Mouse (Mus musculus): ENCODE measurements around the gene Gpt2.

Gpt2 gene

DNA sequence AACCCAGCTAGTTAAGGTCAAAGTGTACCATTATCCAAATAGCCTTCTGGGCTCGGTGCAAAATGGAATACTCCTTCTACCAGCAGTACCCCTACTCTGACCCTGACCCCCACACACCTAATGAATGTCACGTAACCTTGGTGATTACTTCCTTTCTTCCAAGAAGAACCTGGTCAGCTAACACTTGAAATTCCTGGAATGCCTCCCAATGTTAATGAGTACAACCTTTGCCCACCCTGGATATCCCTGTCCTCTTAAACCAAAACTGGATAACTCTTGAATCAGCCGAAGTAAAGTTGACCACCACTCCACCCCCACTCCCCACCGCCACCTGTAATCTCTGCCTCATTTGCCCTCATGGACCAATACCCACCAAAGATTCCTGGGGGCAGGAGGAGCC lies 19.1 kb upstream of the Gpt2 start:
- no peak for TF ChIP-seq GATA4 (IDR thresholded peaks at IDR 0.05; ENCODE audit: insufficient replicate concordance, low read length)

DNA sequence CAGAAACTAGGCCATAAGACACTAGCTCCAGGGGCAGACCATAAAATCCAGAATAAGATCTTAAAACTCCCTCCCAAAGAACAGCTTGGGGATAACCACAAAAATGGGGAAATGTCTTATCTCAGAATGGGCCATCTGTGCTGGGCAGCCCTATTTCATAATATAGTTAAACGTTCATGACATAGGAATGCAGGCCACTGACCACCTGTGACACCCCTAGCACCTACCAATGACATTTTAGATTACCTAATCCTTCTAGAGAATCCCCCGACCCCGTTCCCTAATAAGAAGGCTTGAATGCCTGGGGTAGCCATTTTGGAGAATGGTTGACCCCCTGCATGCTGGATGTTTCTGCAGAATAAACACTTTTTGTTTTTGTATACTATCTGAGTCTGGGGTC lies 17.5 kb upstream of the Gpt2 start:
- TF ChIP-seq GATA4 (IDR thresholded peaks at IDR 0.05; ENCODE audit: insufficient replicate concordance, low read length): no peak

DNA sequence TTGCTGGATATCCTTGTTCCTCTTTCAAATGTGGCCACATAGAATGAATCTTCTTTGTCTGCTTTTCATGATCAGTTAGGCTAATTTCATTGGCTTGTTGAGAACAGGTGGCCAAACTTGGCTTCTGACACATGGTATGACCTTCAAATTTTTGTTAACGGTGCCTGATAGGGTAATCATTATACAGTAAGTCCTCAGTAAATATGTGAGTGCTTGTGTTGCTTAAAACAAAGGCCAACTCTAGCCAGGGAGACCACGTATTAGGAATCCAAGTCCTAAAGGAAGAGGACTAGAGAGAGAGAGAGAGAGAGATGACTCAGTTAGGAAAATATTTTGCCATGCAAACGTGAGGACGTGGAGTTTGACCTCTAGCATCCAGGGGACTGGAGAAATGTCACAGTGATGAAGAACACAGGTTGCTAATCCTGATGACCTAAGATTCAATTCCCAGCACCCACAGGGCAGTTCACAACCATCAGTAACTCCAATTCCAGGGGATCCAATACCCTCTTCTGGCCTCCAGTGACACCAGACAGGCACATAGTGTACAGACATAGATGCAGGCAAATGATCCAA lies 15.3 kb upstream of the Gpt2 start:
- no peak for TF ChIP-seq GATA4 (IDR thresholded peaks at IDR 0.05; ENCODE audit: insufficient replicate concordance, low read length)

DNA sequence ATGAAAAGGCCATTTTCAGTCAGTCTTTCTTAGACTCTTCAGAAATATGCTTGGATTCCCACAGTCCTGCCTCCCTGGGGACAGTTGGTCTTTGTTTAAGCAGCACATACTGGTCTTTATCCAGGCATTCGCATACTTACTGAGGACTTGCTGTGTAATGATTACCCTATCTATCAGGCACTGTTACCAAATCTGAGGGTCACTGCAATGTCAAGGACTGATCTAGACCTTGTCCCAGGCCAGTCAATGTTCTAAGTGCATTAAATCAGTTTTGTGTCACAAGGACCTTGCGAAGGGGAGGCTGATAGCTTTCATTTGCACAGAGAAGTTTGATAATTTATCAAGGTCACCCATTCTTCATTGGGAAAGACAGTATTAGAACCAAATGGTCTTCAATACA lies 14.0 kb upstream of the Gpt2 start:
- peak; percentile 92 for TF ChIP-seq GATA4 (IDR thresholded peaks at IDR 0.05; ENCODE audit: insufficient replicate concordance, low read length)

DNA sequence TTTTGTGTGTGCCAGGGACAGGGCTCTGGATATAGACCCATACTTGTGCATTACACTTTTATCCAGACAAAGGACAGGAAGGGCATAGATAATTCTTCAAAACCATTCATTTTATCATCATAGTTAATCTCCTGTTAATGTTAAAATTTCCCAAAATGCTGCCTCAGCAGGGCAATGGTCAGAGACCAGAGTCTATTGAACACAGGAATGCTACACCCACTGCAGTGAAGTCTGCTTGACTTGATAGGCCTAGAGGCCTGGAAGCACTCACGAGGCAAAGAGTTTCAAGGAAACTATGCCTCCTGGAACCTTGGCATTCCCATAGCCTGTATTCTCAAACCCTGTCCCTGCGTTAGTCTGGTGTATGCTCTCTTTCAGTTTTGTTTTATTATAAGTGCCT lies 12.7 kb upstream of the Gpt2 start:
- TF ChIP-seq GATA4 (IDR thresholded peaks at IDR 0.05; ENCODE audit: insufficient replicate concordance, low read length): no peak

DNA sequence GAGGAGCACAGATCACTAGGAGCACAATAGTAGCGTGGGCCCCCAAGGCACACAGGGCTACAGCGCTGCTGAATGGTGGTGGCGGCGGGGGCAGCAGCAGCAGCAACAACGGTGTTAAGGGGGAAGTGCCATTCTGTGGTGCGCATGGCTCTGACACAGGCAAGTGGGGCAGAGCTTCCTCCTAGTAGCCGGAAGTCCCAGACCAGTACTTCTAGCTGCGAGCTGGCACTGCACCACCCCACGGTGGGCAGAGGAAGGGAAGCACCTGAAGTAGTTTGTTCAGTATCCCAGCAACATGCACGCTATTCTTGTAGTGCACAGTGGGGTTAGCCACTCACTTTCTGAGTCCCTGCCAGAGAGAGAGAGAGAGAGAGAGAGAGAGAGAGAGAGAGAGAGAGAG lies 10.5 kb upstream of the Gpt2 start:
- TF ChIP-seq GATA4 (IDR thresholded peaks at IDR 0.05; ENCODE audit: insufficient replicate concordance, low read length): no peak

DNA sequence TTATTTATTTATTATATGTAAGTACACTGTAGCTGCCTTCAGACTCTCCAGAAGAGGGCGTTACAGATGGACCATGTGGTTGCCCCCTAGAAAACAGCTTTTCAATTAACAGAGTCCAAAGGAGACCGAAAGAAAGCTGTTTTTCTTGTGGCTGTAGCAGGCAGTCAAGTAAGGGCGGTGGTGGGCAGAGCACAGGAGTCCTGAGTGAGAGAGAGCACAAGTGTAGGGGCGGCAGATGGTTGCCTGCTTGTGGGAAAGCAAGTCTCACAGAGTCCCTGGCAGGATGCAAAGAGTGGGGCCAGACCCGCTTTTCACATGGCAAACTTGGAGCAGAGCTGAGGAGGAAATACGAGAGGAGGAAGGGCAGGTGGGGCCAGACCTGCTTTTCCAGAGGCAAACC lies 9.9 kb upstream of the Gpt2 start:
- no peak for TF ChIP-seq GATA4 (IDR thresholded peaks at IDR 0.05; ENCODE audit: insufficient replicate concordance, low read length)

DNA sequence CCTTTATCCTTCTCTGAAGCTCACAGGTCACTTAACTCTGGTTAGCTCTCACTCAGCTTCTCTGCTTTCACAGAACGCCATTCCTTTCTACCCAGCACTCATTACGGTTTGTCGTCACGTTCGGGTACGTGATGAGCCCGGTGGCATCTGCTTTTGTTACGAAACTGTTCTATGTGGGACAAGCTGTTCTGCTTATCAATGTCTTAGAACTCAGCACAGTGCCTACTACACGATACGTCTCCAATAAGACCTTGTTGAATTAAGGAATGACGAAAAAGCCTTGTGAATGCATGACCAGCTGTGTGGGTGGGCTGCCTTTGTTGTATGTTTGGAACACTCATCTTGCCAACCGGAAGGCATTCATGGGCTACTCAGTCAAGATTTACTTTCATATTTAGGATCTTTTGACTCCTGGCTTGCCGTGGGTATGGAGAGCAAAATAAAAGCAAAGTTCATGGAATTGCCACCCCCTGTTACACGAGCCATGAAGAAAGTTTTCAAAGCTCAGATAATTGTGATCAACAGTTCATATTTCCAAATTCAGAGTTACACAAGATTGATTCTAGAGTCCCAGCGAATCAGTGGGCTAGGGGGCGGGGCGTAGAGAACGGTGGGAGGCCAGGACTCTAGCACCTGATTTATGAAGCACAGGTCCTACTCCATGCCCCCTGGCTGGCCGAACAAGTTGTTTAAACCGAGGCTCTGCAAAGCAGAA lies 4.3 kb upstream of the Gpt2 start:
- TF ChIP-seq GATA4 (IDR thresholded peaks at IDR 0.05; ENCODE audit: insufficient replicate concordance, low read length): no peak

DNA sequence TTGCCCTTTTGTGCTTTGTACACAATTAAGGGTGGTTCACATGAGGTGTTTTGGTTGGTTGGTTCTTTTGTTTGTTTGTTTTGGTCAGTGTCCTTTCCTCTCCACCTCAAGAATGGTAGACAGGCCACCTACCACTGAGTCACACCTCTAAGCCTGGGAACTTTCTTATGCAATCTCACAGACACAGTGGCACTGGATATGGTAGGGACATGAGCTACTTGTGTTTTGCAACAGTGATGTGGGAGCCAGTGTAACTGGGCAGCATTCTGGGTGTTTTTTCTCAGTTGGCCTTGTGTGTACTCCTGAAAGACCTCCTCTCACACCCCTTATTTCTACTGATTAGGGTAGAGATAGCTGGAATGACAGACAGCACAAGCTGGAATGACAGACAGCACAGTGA lies 3.7 kb upstream of the Gpt2 start:
- TF ChIP-seq GATA4 (IDR thresholded peaks at IDR 0.05; ENCODE audit: insufficient replicate concordance, low read length): peak; percentile 84; the same call in 1 of the 2 replicates

DNA sequence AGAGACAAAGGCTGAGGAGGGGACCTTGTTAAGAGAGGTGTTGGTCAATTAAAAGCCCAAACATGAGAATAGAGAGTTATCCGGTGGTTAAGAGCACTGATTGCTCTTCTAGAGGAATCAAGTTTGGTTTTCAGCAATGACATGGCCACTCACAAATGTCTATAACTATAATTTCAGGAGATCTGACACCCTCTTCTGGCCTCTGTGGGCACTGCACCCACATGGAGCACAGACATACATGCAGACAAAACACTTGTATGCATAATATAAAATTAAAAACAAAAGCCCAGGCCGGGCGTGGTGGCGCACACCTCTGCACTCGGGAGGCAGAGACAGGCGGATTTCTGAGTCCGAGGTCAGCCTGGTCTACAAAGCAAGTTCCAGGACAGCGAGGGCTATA lies 2.8 kb upstream of the Gpt2 start:
- no peak for TF ChIP-seq GATA4 (IDR thresholded peaks at IDR 0.05; ENCODE audit: insufficient replicate concordance, low read length)

DNA sequence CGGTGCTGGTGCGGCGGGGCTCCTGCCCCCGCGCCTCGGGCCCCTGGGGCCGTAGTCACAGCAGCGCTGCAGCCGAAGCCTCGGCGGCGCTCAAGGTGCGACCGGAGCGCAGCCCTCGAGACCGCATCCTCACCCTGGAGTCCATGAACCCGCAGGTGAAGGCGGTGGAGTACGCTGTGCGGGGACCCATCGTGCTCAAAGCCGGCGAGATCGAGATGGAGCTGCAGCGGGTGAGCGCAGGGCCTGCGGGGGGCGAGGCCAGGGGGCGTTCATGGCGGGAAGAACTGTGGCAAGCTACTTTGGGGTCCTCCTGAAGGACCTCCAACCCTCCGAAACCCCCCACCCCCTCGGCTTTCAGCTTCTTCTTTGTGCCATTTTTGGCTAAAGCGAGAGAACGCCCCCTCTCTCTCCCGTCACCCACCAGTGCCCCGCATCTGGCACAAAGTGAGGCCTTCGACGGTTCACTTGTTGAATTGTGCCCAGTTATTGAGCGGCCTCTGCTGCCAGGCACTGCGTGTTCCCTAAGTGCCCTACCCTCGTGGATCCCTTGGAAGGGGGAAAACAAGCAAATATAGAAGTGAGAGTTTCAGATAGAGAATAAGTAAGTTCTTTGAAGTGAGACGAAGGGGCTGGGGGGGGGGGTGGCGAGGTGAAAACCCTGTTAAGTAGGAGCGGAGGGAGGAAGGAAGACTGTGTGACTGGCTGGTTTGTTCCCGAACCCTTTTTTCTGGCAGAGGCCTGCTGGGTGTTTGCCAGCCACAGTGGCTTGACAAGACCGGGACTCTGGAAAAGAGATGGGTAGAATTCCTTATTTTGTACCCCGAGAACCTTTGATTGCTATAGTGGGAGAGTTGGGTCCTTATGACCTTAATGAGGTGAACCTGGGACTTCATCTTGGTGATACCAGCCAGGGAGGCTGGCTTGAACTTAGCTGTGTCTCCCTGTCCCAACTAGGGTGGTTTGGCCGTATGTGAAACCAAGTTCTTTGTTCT lies 860 bp downstream of the Gpt2 start:
- no peak for TF ChIP-seq GATA4 (IDR thresholded peaks at IDR 0.05; ENCODE audit: insufficient replicate concordance, low read length)

DNA sequence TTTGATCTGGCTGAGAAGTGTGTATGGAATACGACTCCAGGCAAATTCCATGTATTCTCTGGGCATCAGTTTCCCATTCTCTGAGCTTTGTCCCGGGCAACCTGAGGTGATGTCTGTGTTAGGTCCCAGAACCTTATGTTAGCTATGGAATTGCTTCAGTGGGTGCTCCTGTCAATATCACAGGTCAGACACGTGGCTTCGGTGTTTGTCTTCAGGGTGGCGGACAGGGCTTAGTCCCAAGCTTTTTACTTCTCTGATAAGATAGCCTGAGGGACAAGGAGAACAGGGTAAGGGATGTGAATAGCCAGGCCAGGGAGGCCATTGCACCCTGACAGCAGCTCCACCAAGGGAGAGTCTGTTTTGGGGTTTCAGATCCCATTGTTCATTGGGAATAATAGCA lies 3.7 kb downstream of the Gpt2 start:
- peak; percentile 40; the same call in 1 of the 2 replicates for TF ChIP-seq GATA4 (IDR thresholded peaks at IDR 0.05; ENCODE audit: insufficient replicate concordance, low read length)

DNA sequence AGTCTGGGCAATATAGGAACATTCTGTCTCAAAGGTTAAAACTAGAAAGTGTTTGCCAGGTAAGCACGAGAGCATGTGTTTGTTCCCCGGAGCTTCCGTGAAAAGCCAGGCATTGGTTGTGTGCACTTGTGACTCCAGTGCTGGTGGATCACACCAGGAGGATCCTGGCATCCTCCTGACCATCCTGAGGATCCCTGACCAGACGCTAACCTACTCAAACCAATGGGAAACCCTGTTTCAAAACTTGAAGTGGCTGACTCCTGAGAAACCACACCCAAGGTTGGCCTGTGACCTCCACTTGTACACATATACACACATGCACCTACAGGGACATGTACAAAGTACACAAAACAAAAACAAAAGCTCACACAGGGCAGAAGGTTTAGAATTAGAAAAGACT lies 4.4 kb downstream of the Gpt2 start:
- TF ChIP-seq GATA4 (IDR thresholded peaks at IDR 0.05; ENCODE audit: insufficient replicate concordance, low read length): no peak

DNA sequence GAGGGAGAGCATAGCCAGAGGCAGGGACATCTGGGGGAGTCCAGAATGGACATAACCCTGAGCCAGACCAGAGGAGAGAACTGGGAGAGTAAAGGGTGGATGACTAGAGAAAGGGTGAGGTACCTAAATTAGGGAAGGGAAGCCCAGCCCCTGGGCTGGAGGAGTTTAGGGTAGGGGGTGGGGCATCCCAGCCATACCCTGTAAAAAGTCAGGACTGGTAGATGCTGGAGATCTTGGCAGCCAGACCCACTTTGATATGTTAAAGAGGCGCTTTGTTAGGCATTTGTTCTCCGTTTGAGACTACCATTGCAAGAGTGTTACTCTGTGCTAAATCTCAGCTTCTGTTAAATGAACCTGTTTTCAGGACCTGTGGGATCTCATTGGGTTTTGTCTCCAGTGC lies 6.2 kb downstream of the Gpt2 start:
- no peak for TF ChIP-seq GATA4 (IDR thresholded peaks at IDR 0.05; ENCODE audit: insufficient replicate concordance, low read length)

DNA sequence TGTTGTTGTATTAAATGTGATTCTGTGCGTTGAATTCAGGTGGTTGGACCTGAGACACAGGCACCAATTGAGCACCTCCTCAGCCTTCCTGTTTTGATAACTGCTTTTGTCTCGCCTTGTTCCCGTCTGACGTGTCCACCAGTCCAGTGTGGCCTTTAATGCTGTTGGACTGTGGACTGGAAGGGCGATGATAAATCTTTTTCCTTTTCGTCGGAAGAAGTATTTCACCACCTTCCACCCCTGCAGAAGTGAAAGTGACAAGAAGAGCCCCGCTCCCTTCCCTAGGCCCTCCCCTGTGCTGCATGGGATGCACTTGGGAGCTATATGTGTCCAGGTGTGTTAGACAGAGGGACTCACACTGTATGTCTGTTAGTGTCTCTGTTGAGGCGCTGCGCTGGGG lies 8.1 kb downstream of the Gpt2 start:
- no peak for TF ChIP-seq GATA4 (IDR thresholded peaks at IDR 0.05; ENCODE audit: insufficient replicate concordance, low read length)
